Comparison of ENCODE assay signal across 8 mouse cellular contexts in the genomic region with DNA sequence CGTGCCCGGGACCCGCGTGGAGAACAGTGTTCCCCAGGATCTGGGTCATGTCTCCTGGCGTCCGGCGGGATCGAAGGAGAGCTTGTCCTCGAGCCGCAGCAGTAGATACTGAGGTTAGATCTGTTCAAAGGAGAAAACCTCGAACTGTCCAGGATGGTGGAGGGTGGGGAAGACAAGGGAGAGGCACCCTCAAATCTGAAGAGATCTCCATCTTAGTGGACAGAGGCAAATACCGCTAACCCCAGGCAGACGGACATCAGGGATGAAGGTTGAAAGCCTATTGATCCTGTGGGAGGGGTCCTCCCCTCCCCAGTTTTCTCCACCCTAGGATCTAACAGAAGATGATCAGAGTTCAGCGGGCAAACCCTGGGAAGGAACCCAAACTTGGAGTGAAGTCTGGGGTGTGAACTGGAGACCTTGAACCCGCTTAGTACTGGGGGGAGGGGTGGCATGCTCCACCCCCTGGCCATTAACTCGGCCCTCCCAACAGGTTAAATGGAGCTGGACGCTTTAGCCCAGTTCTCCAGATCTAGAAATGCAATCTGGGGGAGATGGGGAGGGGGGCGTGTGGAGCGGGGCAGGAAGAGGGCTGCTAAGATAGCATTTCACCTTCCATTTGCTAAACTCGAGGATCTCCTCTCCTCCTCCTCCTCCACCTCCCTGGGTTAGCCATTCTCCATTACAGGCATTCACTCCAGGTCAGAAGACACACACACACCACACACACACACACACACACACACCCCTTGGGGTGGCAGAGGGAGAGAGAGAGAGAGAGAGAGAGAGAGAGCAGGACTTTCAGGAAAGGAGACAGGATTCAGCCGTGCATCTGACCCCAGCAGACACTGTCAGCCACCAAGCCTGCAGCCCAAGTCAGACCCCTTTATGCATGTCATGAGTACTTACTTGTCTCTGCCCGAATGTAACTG. TPM values are rescaled to one million over a fixed set of nuclear protein-coding genes. Genes with fewer than 3 reads are reported as not detected.
A peak's percentile ranks its signal among the peaks of the same experiment; 100 is the strongest.
DNase-seq lines count a peak whose midpoint lies in the region; ATAC-seq lines count a peak whose summit lies in the region.

No protein-coding gene starts in this region.

- intact Hi-C loops in heart, postnatal 14 days (cut with DNase I): loop anchor here (1.0 kb wide), 1 partner anchor 41 kb away; no protein-coding TSS in a partner anchor

- no peaks in the 10 kb centered on the region for H3K9me3 ChIP-seq in heart, embryonic 11.5 days (replicated peaks; ENCODE audit: control insufficient read depth, low read length)
- H3K9me3 ChIP-seq in hindbrain, embryonic 13.5 days: no peaks in the 10 kb centered on the region
- no peaks in the 10 kb centered on the region for H3K9me3 ChIP-seq in limb, embryonic 15.5 days
- no peaks in the 10 kb centered on the region for H3K9me3 ChIP-seq in stomach, embryonic 15.5 days

- H3K27me3 ChIP-seq in heart, embryonic 11.5 days (ENCODE audit: control insufficient read depth, insufficient read depth, low read length): peaks cover 8% of the 10 kb centered on the region
- 0 out of 2 replicates have a peak, but pooled peaks cover 6% of the 10 kb centered on the region for H3K27me3 ChIP-seq in hindbrain, embryonic 13.5 days
- H3K27me3 ChIP-seq in limb, embryonic 15.5 days: no peaks in the 10 kb centered on the region
- no peaks in the 10 kb centered on the region for H3K27me3 ChIP-seq in stomach, embryonic 15.5 days (replicated peaks)

- peak overlapping the region; percentile 70 for H3K4me3 ChIP-seq in heart, embryonic 11.5 days (ENCODE audit: low read depth, low read length)
- peak overlapping the region; percentile 84 for H3K4me3 ChIP-seq in hindbrain, embryonic 13.5 days
- peak overlapping the region; percentile 71 for H3K4me3 ChIP-seq in limb, embryonic 15.5 days
- peak overlapping the region; percentile 61 for H3K4me3 ChIP-seq in stomach, embryonic 15.5 days (replicated peaks)

- peaks cover 7% of the 10 kb centered on the region; the same call in 1 of the 2 replicates for H3K4me1 ChIP-seq in heart, embryonic 11.5 days (ENCODE audit: control insufficient read depth, insufficient read depth, low read length)
- peaks cover 40% of the 10 kb centered on the region for H3K4me1 ChIP-seq in hindbrain, embryonic 13.5 days (replicated peaks)
- peaks cover 33% of the 10 kb centered on the region for H3K4me1 ChIP-seq in limb, embryonic 15.5 days
- H3K4me1 ChIP-seq in stomach, embryonic 15.5 days: peaks cover 17% of the 10 kb centered on the region

- H3K27ac ChIP-seq in heart, embryonic 11.5 days (ENCODE audit: low read depth, low read length): no peak overlapping the region
- peak overlapping the region; percentile 84 for H3K27ac ChIP-seq in hindbrain, embryonic 13.5 days
- H3K27ac ChIP-seq in limb, embryonic 15.5 days: peak overlapping the region; percentile 47
- peak overlapping the region; percentile 72; the same call in 1 of the 2 replicates for H3K27ac ChIP-seq in stomach, embryonic 15.5 days

- ATAC-seq in heart, embryonic 11.5 days (replicated peaks; ENCODE audit: insufficient number of reproducible peaks, low FRiP score, low TSS enrichment): no peak
- ATAC-seq in hindbrain, embryonic 13.5 days (ENCODE audit: low FRiP score): peak; percentile 55
- ATAC-seq in limb, embryonic 15.5 days (ENCODE audit: insufficient number of reproducible peaks, low FRiP score, low TSS enrichment, low read depth): no peak
- ATAC-seq in stomach, embryonic 15.5 days (ENCODE audit: insufficient read depth, low FRiP score, low read depth): no peak

- WGBS in heart, embryonic 11.5 days (ENCODE audit: insufficient replicate concordance): 6% methylated on average over 22 of the region's 22 CpGs
- 6% methylated on average over 22 of the region's 22 CpGs for WGBS in hindbrain, embryonic 13.5 days
- 6% methylated on average over 22 of the region's 22 CpGs for WGBS in limb, embryonic 15.5 days
- WGBS in stomach, embryonic 15.5 days: 8% methylated on average over 22 of the region's 22 CpGs

- H3K36me3 ChIP-seq in heart, embryonic 11.5 days (ENCODE audit: control insufficient read depth, insufficient read depth, low read length): no peaks in the 10 kb centered on the region
- peaks cover 23% of the 10 kb centered on the region for H3K36me3 ChIP-seq in hindbrain, embryonic 13.5 days
- no peaks in the 10 kb centered on the region for H3K36me3 ChIP-seq in limb, embryonic 15.5 days
- H3K36me3 ChIP-seq in stomach, embryonic 15.5 days: no peaks in the 10 kb centered on the region

- H3K4me2 ChIP-seq in heart, embryonic 11.5 days: peak overlapping the region; percentile 99
- peak overlapping the region; percentile 82 for H3K4me2 ChIP-seq in hindbrain, embryonic 13.5 days
- peak overlapping the region; percentile 99 for H3K4me2 ChIP-seq in limb, embryonic 15.5 days
- peak overlapping the region; percentile 95 for H3K4me2 ChIP-seq in stomach, embryonic 15.5 days

- H3K9ac ChIP-seq in heart, embryonic 11.5 days (ENCODE audit: low read depth, low read length): peak overlapping the region; percentile 70
- H3K9ac ChIP-seq in hindbrain, embryonic 13.5 days: peak overlapping the region; percentile 95
- H3K9ac ChIP-seq in limb, embryonic 15.5 days: peak overlapping the region; percentile 76
- peak overlapping the region; percentile 51; the same call in 1 of the 2 replicates for H3K9ac ChIP-seq in stomach, embryonic 15.5 days

- no peak for DNase-seq in heart, postnatal 14 days
- DNase-seq in cerebellum, adult 9-10 months: peak; percentile 38
- no peak for DNase-seq in thymus, postnatal 14 days
- DNase-seq in right cerebral cortex, postnatal 25 days: no peak

RNA-seq across cellular contexts. Expression of gene Sema4g, which starts 0.9 kb away (rescaled TPM):
- 1.0 and 1.4 TPM in 2 replicates for polyA plus RNA-seq in heart, embryonic 11.5 days (2014; fragmentation: Nextera tagmentation; extraction: Ambion mirVana)
- total RNA-seq in heart, postnatal 14 days (2021): under 1 TPM; 0.56 to 0.72 TPM
- 19.2 and 19.9 TPM in 2 replicates for polyA plus RNA-seq in hindbrain, embryonic 13.5 days (2015; fragmentation: Nextera tagmentation; extraction: Ambion mirVana)
- polyA plus RNA-seq in limb, embryonic 15.5 days (2015; fragmentation: Nextera tagmentation; extraction: Ambion mirVana): 3.8 and 4.9 TPM in 2 replicates
- 6.5 and 7.4 TPM in 2 replicates for polyA plus RNA-seq in stomach, embryonic 15.5 days (2015; fragmentation: Nextera tagmentation; extraction: Ambion mirVana)

RNA-seq across cellular contexts. Expression of gene Twnk, which starts 15.6 kb away (rescaled TPM):
- polyA plus RNA-seq in heart, embryonic 11.5 days (2014; fragmentation: Nextera tagmentation; extraction: Ambion mirVana): 14.2 and 14.8 TPM in 2 replicates
- total RNA-seq in heart, postnatal 14 days (2021): 10 to 100 TPM; 21.5 to 22.0 TPM
- 16.0 and 17.0 TPM in 2 replicates for polyA plus RNA-seq in hindbrain, embryonic 13.5 days (2015; fragmentation: Nextera tagmentation; extraction: Ambion mirVana)
- 19.6 and 19.8 TPM in 2 replicates for polyA plus RNA-seq in limb, embryonic 15.5 days (2015; fragmentation: Nextera tagmentation; extraction: Ambion mirVana)
- polyA plus RNA-seq in stomach, embryonic 15.5 days (2015; fragmentation: Nextera tagmentation; extraction: Ambion mirVana): 18.3 and 19.8 TPM in 2 replicates

RNA-seq across cellular contexts. Expression of gene Mrpl43, which starts 16.4 kb away (rescaled TPM):
- polyA plus RNA-seq in heart, embryonic 11.5 days (2014; fragmentation: Nextera tagmentation; extraction: Ambion mirVana): 63.0 and 64.3 TPM in 2 replicates
- 10 to 100 TPM; 50.3 to 53.9 TPM for total RNA-seq in heart, postnatal 14 days (2021)
- 91.6 and 93.6 TPM in 2 replicates for polyA plus RNA-seq in hindbrain, embryonic 13.5 days (2015; fragmentation: Nextera tagmentation; extraction: Ambion mirVana)
- polyA plus RNA-seq in limb, embryonic 15.5 days (2015; fragmentation: Nextera tagmentation; extraction: Ambion mirVana): 62.5 and 65.1 TPM in 2 replicates
- polyA plus RNA-seq in stomach, embryonic 15.5 days (2015; fragmentation: Nextera tagmentation; extraction: Ambion mirVana): 70.4 and 71.2 TPM in 2 replicates

RNA-seq across cellular contexts. Expression of gene Lzts2, which starts 24.4 kb away (rescaled TPM):
- 35.3 and 38.4 TPM in 2 replicates for polyA plus RNA-seq in heart, embryonic 11.5 days (2014; fragmentation: Nextera tagmentation; extraction: Ambion mirVana)
- total RNA-seq in heart, postnatal 14 days (2021): 10 to 100 TPM; 66.4 to 72.4 TPM
- 23.4 and 24.1 TPM in 2 replicates for polyA plus RNA-seq in hindbrain, embryonic 13.5 days (2015; fragmentation: Nextera tagmentation; extraction: Ambion mirVana)
- polyA plus RNA-seq in limb, embryonic 15.5 days (2015; fragmentation: Nextera tagmentation; extraction: Ambion mirVana): 66.8 and 68.3 TPM in 2 replicates
- polyA plus RNA-seq in stomach, embryonic 15.5 days (2015; fragmentation: Nextera tagmentation; extraction: Ambion mirVana): 65.5 and 69.9 TPM in 2 replicates

RNA-seq across cellular contexts. Expression of gene Pdzd7, which starts 55.7 kb away (rescaled TPM):
- 0.21 TPM in 1 of 2 replicates, not detected in the other for polyA plus RNA-seq in heart, embryonic 11.5 days (2014; fragmentation: Nextera tagmentation; extraction: Ambion mirVana)
- under 1 TPM in 1 of 2 experiments, not detected in 1; 0.19 TPM for total RNA-seq in heart, postnatal 14 days (2021)
- 1.4 and 1.5 TPM in 2 replicates for polyA plus RNA-seq in hindbrain, embryonic 13.5 days (2015; fragmentation: Nextera tagmentation; extraction: Ambion mirVana)
- polyA plus RNA-seq in limb, embryonic 15.5 days (2015; fragmentation: Nextera tagmentation; extraction: Ambion mirVana): 0.16 and 0.37 TPM in 2 replicates
- 0.27 and 0.33 TPM in 2 replicates for polyA plus RNA-seq in stomach, embryonic 15.5 days (2015; fragmentation: Nextera tagmentation; extraction: Ambion mirVana)
